10 mouse cellular contexts compared by ENCODE assay signal in genomic region chr2:153049288-153049996, GRCm38 (mm10). TPM values are rescaled to one million over a fixed set of nuclear protein-coding genes. Genes with fewer than 3 reads are reported as not detected.
A peak's percentile ranks its signal among the peaks of the same experiment; 100 is the strongest.
DNase-seq lines count a peak whose midpoint lies in the region; ATAC-seq and TF ChIP-seq lines count a peak whose summit lies in the region.
"Had no signal": no experiment of that assay in that cellular context is flagged by ENCODE, and none has a peak within 500 bp of the region (broad histone marks: within the 10 kb centered on the region; RNA-seq: fewer than 3 reads in every experiment).

No protein-coding gene starts in this region.

- no peak for TF ChIP-seq CTCF in thymus, adult 2 months (IDR thresholded peaks at IDR 0.05; ENCODE audit: borderline replicate concordance, control insufficient read depth, extremely low read depth, insufficient read depth, low read length, poor library complexity)

- H3K36me3 ChIP-seq in hindbrain, embryonic 14.5 days (replicated peaks; ENCODE audit: control insufficient read depth, insufficient read depth), result peaks cover 6% of the 10 kb centered on the region
- no peaks in the 10 kb centered on the region for H3K36me3 ChIP-seq in thymus, adult 2 months (ENCODE audit: control insufficient read depth, insufficient read depth, low read length)
- H3K36me3 ChIP-seq: G1E; heart, embryonic 12.5 days had no signal

- peak; percentile 28; the same call in 1 of the 2 replicates for TF ChIP-seq POLR2A in thymus, adult 2 months (IDR thresholded peaks at IDR 0.05; ENCODE audit: control insufficient read depth, extremely low read depth, insufficient read depth, low read length, poor library complexity)

- peak overlapping the region; percentile 82 for H3K27ac ChIP-seq in hindbrain, embryonic 14.5 days
- no peak overlapping the region for H3K27ac ChIP-seq in thymus, adult 2 months (ENCODE audit: control insufficient read depth, insufficient read depth, low read length)

- H3K27me3 ChIP-seq in hindbrain, embryonic 14.5 days (ENCODE audit: control insufficient read depth, insufficient read depth, low read length), result peaks cover 12% of the 10 kb centered on the region
- H3K27me3 ChIP-seq in thymus, adult 2 months (ENCODE audit: control insufficient read depth, insufficient read depth, low read length), result no peaks in the 10 kb centered on the region

- H3K4me3 ChIP-seq in hindbrain, embryonic 14.5 days (replicated peaks; ENCODE audit: low read length), result no peak overlapping the region
- no peak overlapping the region for H3K4me3 ChIP-seq in thymus, adult 2 months (ENCODE audit: control insufficient read depth, insufficient read depth, low read length)
- H3K4me3 ChIP-seq: heart, embryonic 12.5 days had no signal

- DNase-seq in left cerebral cortex, adult 8-10 months (ENCODE audit: low spot score in 2 of 2), result peak; percentile 30 to 70
- no peak for DNase-seq in left cerebral cortex, postnatal 10 days (ENCODE audit: extremely low spot score in 1 of 2, low spot score in 2 of 2)
- DNase-seq in cerebellum, adult 8-10 months, result peak; percentile 96
- peak; percentile 63 for DNase-seq in hindbrain, embryonic 14.5 days (ENCODE audit: low spot score)
- peak; percentile 47 for DNase-seq in thymus, adult 2 months
- no peak for DNase-seq in adrenal gland, postnatal 36 days
- no peak for DNase-seq in lung, postnatal 10 days
- DNase-seq: lung, postnatal 4 days had no signal

- peak overlapping the region; percentile 49; the same call in 1 of the 2 replicates for H3K9ac ChIP-seq in hindbrain, embryonic 14.5 days
- H3K9ac ChIP-seq: heart, embryonic 12.5 days had no signal

- peaks cover 15% of the 10 kb centered on the region for H3K4me1 ChIP-seq in hindbrain, embryonic 14.5 days (replicated peaks; ENCODE audit: control insufficient read depth, insufficient read depth, low read length)
- peaks cover 50% of the 10 kb centered on the region for H3K4me1 ChIP-seq in thymus, adult 2 months (replicated peaks; ENCODE audit: control insufficient read depth, insufficient read depth, low read length)
- H3K4me1 ChIP-seq: heart, embryonic 12.5 days had no signal

- intact Hi-C loops in left cerebral cortex, postnatal 10 days (cut with DNase I), result no loop called here

- peak; percentile 64; the same call in 1 of the 2 replicates for ATAC-seq in hindbrain, embryonic 14.5 days (ENCODE audit: low FRiP score)

- no peak overlapping the region for H3K4me2 ChIP-seq in hindbrain, embryonic 14.5 days (replicated peaks)
- H3K4me2 ChIP-seq: heart, embryonic 12.5 days had no signal

- H3K9me3 ChIP-seq in hindbrain, embryonic 14.5 days (ENCODE audit: control insufficient read depth, low read length), result no peaks in the 10 kb centered on the region
- H3K9me3 ChIP-seq: G1E; heart, embryonic 12.5 days had no signal

- WGBS in hindbrain, embryonic 14.5 days, result 27% methylated on average over 9 of the region's 9 CpGs
- WGBS in thymus, adult 2 months, result 7% methylated on average over 9 of the region's 9 CpGs

RNA-seq across cellular contexts. Expression of gene Ccm2l, which starts 16.3 kb away (rescaled TPM):
- 1 to 10 TPM; 4.3 to 4.6 (median 4.4) TPM for total RNA-seq in left cerebral cortex, adult 8-10 months (2022)
- total RNA-seq in left cerebral cortex, postnatal 10 days (2021), result 1 to 10 TPM; 6.8 to 7.1 TPM
- 1.7 and 2.4 TPM in 2 replicates for polyA plus RNA-seq in hindbrain, embryonic 14.5 days (2014; fragmentation: Nextera tagmentation; extraction: Ambion mirVana)
- 4.9 and 9.2 TPM in 2 replicates for polyA plus RNA-seq in thymus, adult 2 months (2012; rRNA removed)
- total RNA-seq in adrenal gland, postnatal 36 days (2021), result 10 to 100 TPM; 10.2 to 11.0 TPM
- polyA plus RNA-seq: G1E had no signal

RNA-seq across cellular contexts. Expression of gene Xkr7, which starts 17.8 kb away (rescaled TPM):
- 1 to 10 TPM; 5.0 to 6.7 (median 5.9) TPM for total RNA-seq in left cerebral cortex, adult 8-10 months (2022)
- 10 to 100 TPM; 11.8 to 12.4 TPM for total RNA-seq in left cerebral cortex, postnatal 10 days (2021)
- polyA plus RNA-seq in hindbrain, embryonic 14.5 days (2014; fragmentation: Nextera tagmentation; extraction: Ambion mirVana), result 0.84 and 1.8 TPM in 2 replicates
- 0.06 and 0.16 TPM in 2 replicates for polyA plus RNA-seq in thymus, adult 2 months (2012; rRNA removed)
- 1 to 10 TPM in 1 of 2 experiments, under 1 TPM in 1; 0.56 to 1.5 TPM for total RNA-seq in adrenal gland, postnatal 36 days (2021)
- polyA plus RNA-seq: G1E; heart, embryonic 12.5 days had no signal

RNA-seq across cellular contexts. Expression of gene Pdrg1, which starts 34.2 kb away (rescaled TPM):
- 10 to 100 TPM; 53.3 to 59.2 (median 57.1) TPM for total RNA-seq in left cerebral cortex, adult 8-10 months (2022)
- 10 to 100 TPM; 59.8 to 60.9 TPM for total RNA-seq in left cerebral cortex, postnatal 10 days (2021)
- polyA plus RNA-seq in hindbrain, embryonic 14.5 days (2014; fragmentation: Nextera tagmentation; extraction: Ambion mirVana), result 137 and 149 TPM in 2 replicates
- 68.0 and 93.1 TPM in 2 replicates for polyA plus RNA-seq in thymus, adult 2 months (2012; rRNA removed)
- 100 to 1,000 TPM; 175 to 226 TPM for total RNA-seq in adrenal gland, postnatal 36 days (2021)

RNA-seq across cellular contexts. Expression of gene Hck, which starts 58.8 kb away (rescaled TPM):
- total RNA-seq in left cerebral cortex, adult 8-10 months (2022), result 1 to 10 TPM; 1.7 to 4.2 (median 2.7) TPM
- 1 to 10 TPM; 2.4 to 3.0 TPM for total RNA-seq in left cerebral cortex, postnatal 10 days (2021)
- polyA plus RNA-seq in hindbrain, embryonic 14.5 days (2014; fragmentation: Nextera tagmentation; extraction: Ambion mirVana), result 2.2 and 3.2 TPM in 2 replicates
- polyA plus RNA-seq in thymus, adult 2 months (2012; rRNA removed), result 14.6 and 22.1 TPM in 2 replicates
- total RNA-seq in adrenal gland, postnatal 36 days (2021), result 1 to 10 TPM; 2.7 to 2.9 TPM
- polyA plus RNA-seq: G1E had no signal

Comparison
In these comparisons a context has a peak if more than half of its experiments do, and no peak if none do; other contexts are left out.
1. DNase-seq: peak in left cerebral cortex, adult 8-10 months (2 of 2), cerebellum, adult 8-10 months (single experiment), hindbrain, embryonic 14.5 days (single experiment) and thymus, adult 2 months (single experiment); none in left cerebral cortex, postnatal 10 days (0 of 2), adrenal gland, postnatal 36 days (0 of 2) and lung, postnatal 10 days (single experiment).